Mouse (Mus musculus) liver, adult 2 months (tissue): ENCODE measurements at regions not wholly inside any gene's neighbourhood (a gene's known extent, or its start where the extent isn't known, plus 50 kb on each side); places are given as distances from the start of the nearest gene placed in this dataset.

Experiments used
- CTCF ChIP-seq: fragments of 200-500 bp; IDR thresholded peaks from 2 replicates; pipeline ENCODE4 v1.5.1; 2011; ENCODE audit warnings: low read depth, low read length, control low read depth
- POLR2A ChIP-seq: fragments of 200-500 bp; IDR thresholded peaks from 2 replicates; pipeline ENCODE4 v1.6.1; 2011; ENCODE audit warnings: low read length, control low read depth; ENCODE audit not compliant: insufficient read depth; ENCODE audit errors: extremely low read depth

GRCm38 (mm10) chr6:135525841-135526327 is 163.5 kb downstream of the Emp1 start:
- TF ChIP-seq POLR2A (no peak), CTCF (no peak)
